Mouse (Mus musculus) forebrain, embryonic 11.5 days (tissue): Measurements from ENCODE around the gene Cacnb1. TPM values are rescaled to one million over a fixed set of nuclear protein-coding genes. Genes with fewer than 3 reads are reported as not detected.
A peak's percentile ranks its signal among the peaks of the same experiment; 100 is the strongest.

Experiments used
- ATAC-seq: fragments of 200-750 bp; cut with Nextera tagmentation; replicated peaks from 2 replicates; pipeline ENCODE4 v1.8.0; 2017; ENCODE audit warnings: moderate TSS enrichment; ENCODE audit not compliant: low FRiP score
- DNase-seq: peaks from one replicate; pipeline ENCODE4 v3.0.0-alpha.2; 2017; ENCODE audit warnings: low spot score
- H3K27ac ChIP-seq: fragments of 300-500 bp; sonication (generic); 2 replicates; pipeline ENCODE4 v1.5.1; 2014; ENCODE audit warnings: low read depth, low read length
- H3K27me3 ChIP-seq: fragments of 300-500 bp; sonication (generic); 2 replicates; pipeline ENCODE4 v1.6.1; 2014; ENCODE audit warnings: mild to moderate bottlenecking, low read length, mixed read lengths; ENCODE audit not compliant: control insufficient read depth, insufficient read depth
- H3K36me3 ChIP-seq: fragments of 300-500 bp; sonication (generic); 2 replicates; pipeline ENCODE4 v1.6.1; 2014; ENCODE audit warnings: mild to moderate bottlenecking, low read length, moderate library complexity, mixed read lengths; ENCODE audit not compliant: control insufficient read depth, insufficient read depth
- H3K4me1 ChIP-seq: fragments of 300-500 bp; sonication (generic); replicated peaks from 2 replicates; pipeline ENCODE4 v1.6.1; 2014; ENCODE audit warnings: low read length, mixed read lengths; ENCODE audit not compliant: control insufficient read depth, insufficient read depth
- H3K4me2 ChIP-seq: fragments of 300-500 bp; sonication (generic); 2 replicates; pipeline ENCODE4 v1.6.1; 2014; ENCODE audit warnings: low read depth, mild to moderate bottlenecking, low read length, moderate library complexity, mixed read lengths; ENCODE audit not compliant: severe bottlenecking
- H3K4me3 ChIP-seq: fragments of 300-500 bp; sonication (generic); 2 replicates; pipeline ENCODE4 v1.5.1; 2014; ENCODE audit warnings: low read depth, low read length
- H3K9ac ChIP-seq: fragments of 300-500 bp; sonication (generic); 2 replicates; pipeline ENCODE4 v1.6.1; 2014; ENCODE audit warnings: low read length
- H3K9me3 ChIP-seq: fragments of 300-500 bp; sonication (generic); 2 replicates; pipeline ENCODE4 v1.6.1; 2016; ENCODE audit warnings: low read length, mixed read lengths; ENCODE audit not compliant: control insufficient read depth
- WGBS: fragments of 180-500 bp; shearing (Covaris S2); extraction: QIAGEN DNeasy Blood & Tissue Kit; methylation state at CpG from one replicate; pipeline ENCODE4 v1.1.7; 2014; 5-methylcytosine and 5-hydroxymethylcytosine counted together
- polyA plus RNA-seq: library from polyadenylated mRNA; unstranded; fragments of >200 nt; fragmentation: Nextera tagmentation; extraction: Ambion mirVana; gene quantifications from 2 replicates; pipeline ENCODE4 v1.2.1, GENCODE M21; 2014

Cacnb1 gene
- polyA plus RNA-seq, 1 experiment from 2014 or later = 9.6 TPM

DNA sequence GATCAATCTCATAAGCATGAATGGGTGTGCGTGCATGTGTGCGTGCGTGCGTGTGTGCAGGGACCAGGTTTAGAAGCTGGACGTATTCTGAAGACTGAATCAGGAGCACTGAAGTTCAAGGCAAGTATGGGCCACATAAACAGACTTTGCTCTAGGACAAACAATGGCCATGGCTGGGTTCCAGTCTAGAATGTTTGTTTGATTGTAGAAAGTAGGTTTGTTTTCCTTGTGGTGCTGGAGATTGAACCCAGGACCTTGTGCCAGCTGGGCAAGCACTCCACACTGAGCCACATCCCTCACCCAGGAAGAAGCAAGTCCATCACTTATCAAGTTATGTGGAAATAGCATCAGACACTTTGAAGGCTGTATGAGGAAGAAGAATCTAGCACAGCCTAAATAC, 6.7 kb downstream of the Cacnb1 start:
- no peak overlapping the region for H3K4me3 ChIP-seq
- H3K9me3 ChIP-seq = no peaks in the 10 kb centered on the region
- ATAC-seq (no peak), DNase-seq (no peak)
- H3K9ac ChIP-seq = no peak overlapping the region
- H3K27ac ChIP-seq = no peak overlapping the region
- H3K4me2 ChIP-seq = no peak overlapping the region
- H3K36me3 ChIP-seq = no peaks in the 10 kb centered on the region
- H3K4me1 ChIP-seq = peaks cover 17% of the 10 kb centered on the region
- H3K27me3 ChIP-seq = no peaks in the 10 kb centered on the region
- 91% methylated on average over 5 of the region's 5 CpGs for WGBS

DNA sequence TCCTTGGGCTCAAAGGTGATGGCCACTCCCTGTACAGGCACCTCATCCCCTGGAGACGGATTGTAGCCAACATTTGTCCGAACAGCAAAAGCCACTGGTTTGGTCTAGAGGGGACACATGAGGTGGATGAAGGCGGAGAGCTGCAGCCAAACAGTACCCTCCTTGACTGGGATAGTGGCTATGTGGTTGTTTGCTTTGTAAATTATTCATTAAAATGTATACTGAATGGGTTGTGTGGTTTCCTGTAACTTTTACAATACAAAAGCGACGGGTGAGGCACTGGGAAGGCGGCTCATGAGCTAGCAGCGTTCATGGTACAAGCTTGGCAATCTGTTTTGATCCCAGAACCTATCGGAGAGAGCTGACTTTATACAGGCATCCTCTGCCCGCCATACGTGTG, 10.0 kb downstream of the Cacnb1 start:
- ATAC-seq (no peak), DNase-seq (no peak)
- Histone ChIP-seq H3K9me3 (no peaks in the 10 kb centered on the region), H3K27ac (no peak overlapping the region), H3K4me2 (no peak overlapping the region), H3K27me3 (no peaks in the 10 kb centered on the region), H3K36me3 (no peaks in the 10 kb centered on the region; the same call in 1 of the 2 replicates), H3K4me3 (no peak overlapping the region), H3K4me1 (no peaks in the 10 kb centered on the region), H3K9ac (no peak overlapping the region)
- WGBS = 85% methylated on average over 10 of the region's 10 CpGs

GRCm38 (mm10) chr11:98011716-98012115, 11.1 kb downstream of the Cacnb1 start:
- no peaks in the 10 kb centered on the region for H3K9me3 ChIP-seq
- H3K4me3 ChIP-seq = no peak overlapping the region
- no peak for ATAC-seq
- H3K27me3 ChIP-seq = no peaks in the 10 kb centered on the region
- no peak for DNase-seq
- H3K4me1 ChIP-seq = no peaks in the 10 kb centered on the region
- H3K4me2 ChIP-seq = no peak overlapping the region
- no peak overlapping the region for H3K9ac ChIP-seq
- H3K36me3 ChIP-seq = no peaks in the 10 kb centered on the region; the same call in 1 of the 2 replicates
- WGBS = 77% methylated on average over 9 of the region's 9 CpGs
- H3K27ac ChIP-seq = no peak overlapping the region

GRCm38 (mm10) chr11:98008087-98008486, 14.7 kb downstream of the Cacnb1 start:
- H3K4me3 ChIP-seq = no peak overlapping the region
- no peaks in the 10 kb centered on the region; the same call in 1 of the 2 replicates for H3K36me3 ChIP-seq
- H3K4me1 ChIP-seq = peaks cover 5% of the 10 kb centered on the region; the same call in 1 of the 2 replicates
- no peaks in the 10 kb centered on the region for H3K9me3 ChIP-seq
- no peak for ATAC-seq
- no peak overlapping the region for H3K9ac ChIP-seq
- H3K27me3 ChIP-seq = no peaks in the 10 kb centered on the region
- no peak overlapping the region for H3K4me2 ChIP-seq
- no peak overlapping the region for H3K27ac ChIP-seq
- 89% methylated on average over 11 of the region's 11 CpGs for WGBS
- DNase-seq = no peak

DNA sequence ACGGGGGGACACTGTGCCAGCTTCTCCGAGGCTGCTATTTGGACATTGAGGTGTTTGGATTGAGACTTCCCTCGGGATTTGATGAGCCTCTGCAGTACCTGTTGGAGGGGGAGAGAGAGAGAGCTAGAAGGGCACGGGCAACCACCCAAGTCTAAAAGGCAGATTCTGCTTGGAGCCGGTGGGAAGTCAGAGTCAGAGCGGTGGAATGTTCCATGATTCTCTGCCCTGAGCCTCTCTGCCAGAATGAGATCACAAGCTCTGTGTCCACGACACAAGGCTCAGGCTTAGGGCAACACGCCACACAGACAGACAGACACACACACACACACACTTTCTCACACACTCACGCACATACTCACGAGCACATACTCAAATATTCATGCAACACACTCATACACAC, 17.1 kb downstream of the Cacnb1 start:
- peaks cover 18% of the 10 kb centered on the region for H3K4me1 ChIP-seq
- no peaks in the 10 kb centered on the region for H3K9me3 ChIP-seq
- H3K4me3 ChIP-seq = no peak overlapping the region
- DNase-seq (no peak), ATAC-seq (no peak)
- H3K27ac ChIP-seq = no peak overlapping the region
- H3K4me2 ChIP-seq = no peak overlapping the region
- H3K27me3 ChIP-seq = peaks cover 4% of the 10 kb centered on the region
- WGBS = 85% methylated on average over 10 of the region's 10 CpGs
- no peaks in the 10 kb centered on the region; the same call in 1 of the 2 replicates for H3K36me3 ChIP-seq
- no peak overlapping the region for H3K9ac ChIP-seq

DNA sequence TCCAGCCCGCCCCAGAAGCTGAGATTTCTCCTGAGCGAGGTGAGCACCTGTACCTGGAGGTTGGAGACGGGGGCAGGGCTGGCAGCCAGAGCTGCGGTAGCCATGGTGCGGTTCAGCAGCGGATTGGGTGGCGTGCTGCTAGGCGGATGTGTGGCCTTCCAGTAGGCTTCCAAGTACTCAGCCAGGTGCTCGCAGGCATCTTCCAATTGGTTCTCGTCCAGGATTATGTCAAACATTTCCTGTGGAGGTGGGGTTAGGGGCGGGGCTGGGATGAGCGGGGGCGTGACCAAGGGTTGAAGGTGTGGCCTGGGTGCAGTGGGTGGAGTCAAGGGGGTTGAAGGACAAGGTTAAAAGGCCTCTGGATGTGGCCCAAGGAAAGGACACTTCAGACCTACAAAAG, 17.8 kb downstream of the Cacnb1 start:
- 41% methylated on average over 13 of the region's 13 CpGs for WGBS
- H3K9ac ChIP-seq = no peak overlapping the region
- H3K36me3 ChIP-seq = no peaks in the 10 kb centered on the region; the same call in 1 of the 2 replicates
- H3K4me1 ChIP-seq = peaks cover 18% of the 10 kb centered on the region
- no peaks in the 10 kb centered on the region for H3K9me3 ChIP-seq
- no peak overlapping the region for H3K4me2 ChIP-seq
- ATAC-seq = no peak
- peaks cover 4% of the 10 kb centered on the region for H3K27me3 ChIP-seq
- H3K4me3 ChIP-seq = no peak overlapping the region
- H3K27ac ChIP-seq = no peak overlapping the region
- no peak for DNase-seq

DNA sequence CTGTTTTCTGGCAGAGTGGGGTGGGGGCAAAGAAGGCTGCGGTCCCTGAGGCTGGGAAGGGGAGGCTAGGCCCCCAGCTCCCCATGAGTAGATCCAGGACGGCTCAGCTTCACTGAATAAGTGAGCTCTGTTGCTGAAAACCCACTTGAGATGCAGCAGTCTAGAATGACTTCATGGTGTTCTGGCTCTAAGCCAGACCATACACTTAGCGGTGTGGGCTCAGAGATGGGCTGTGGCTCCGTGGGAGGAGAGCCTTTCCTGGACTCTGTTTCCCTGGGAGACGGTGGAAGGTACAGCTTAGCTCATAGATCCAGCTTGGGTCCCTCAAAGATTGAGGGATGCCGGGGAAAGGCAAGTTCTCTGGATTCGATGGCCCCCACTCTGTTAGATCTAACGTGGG, 18.7 kb downstream of the Cacnb1 start:
- Histone ChIP-seq H3K4me2 (no peak overlapping the region), H3K4me1 (peaks cover 18% of the 10 kb centered on the region), H3K27ac (no peak overlapping the region), H3K9ac (no peak overlapping the region), H3K9me3 (no peaks in the 10 kb centered on the region), H3K36me3 (no peaks in the 10 kb centered on the region; the same call in 1 of the 2 replicates), H3K4me3 (no peak overlapping the region), H3K27me3 (peaks cover 4% of the 10 kb centered on the region)
- ATAC-seq (no peak), DNase-seq (no peak)
- WGBS = 85% methylated on average over 8 of the region's 8 CpGs

- no peaks in the 10 kb centered on the region; the same call in 1 of the 2 replicates for H3K36me3 ChIP-seq
- H3K27ac ChIP-seq = no peak overlapping the region
- peak overlapping the region; percentile 6; the same call in 1 of the 2 replicates for H3K9ac ChIP-seq
- DNase-seq = peak; percentile 75
- WGBS = 32% methylated on average over 17 of the region's 17 CpGs
- peaks cover 4% of the 10 kb centered on the region for H3K27me3 ChIP-seq
- H3K4me3 ChIP-seq = 0 out of 2 replicates have a peak overlapping the region, but pooled peaks have one; percentile 3
- no peaks in the 10 kb centered on the region for H3K9me3 ChIP-seq
- peak; percentile 55; the same call in 1 of the 2 replicates for ATAC-seq
- H3K4me1 ChIP-seq = peaks cover 18% of the 10 kb centered on the region
- H3K4me2 ChIP-seq = peak overlapping the region; percentile 31; the same call in 1 of the 2 replicates
These were observed 19.6 kb downstream of the Cacnb1 start for GRCm38 (mm10) chr11:98003171-98003671.

DNA sequence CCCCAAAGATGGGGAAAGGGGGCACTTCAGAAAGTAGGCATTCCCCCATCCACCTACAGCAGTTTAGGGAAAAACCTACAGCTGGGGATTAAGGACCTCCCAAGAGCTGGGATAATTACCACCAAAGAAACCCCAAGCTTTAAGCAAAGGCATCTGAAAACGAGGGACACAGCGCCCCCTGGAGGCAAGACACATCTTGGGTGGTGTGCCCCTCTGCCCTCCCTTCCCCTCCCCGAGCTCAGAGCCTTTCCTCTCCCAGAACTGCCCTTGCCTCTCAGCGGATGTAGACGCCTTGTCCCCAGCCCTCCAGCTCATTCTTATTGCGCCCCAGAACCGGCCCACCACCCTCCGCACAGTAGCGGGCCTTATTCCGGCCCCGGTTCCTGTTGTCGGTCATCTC, 20.2 kb downstream of the Cacnb1 start:
- DNase-seq (peak; percentile 92), ATAC-seq (no peak; the same call in 1 of the 2 replicates)
- Histone ChIP-seq H3K9ac (peak overlapping the region; percentile 6; the same call in 1 of the 2 replicates), H3K27me3 (peaks cover 4% of the 10 kb centered on the region), H3K9me3 (no peaks in the 10 kb centered on the region), H3K4me3 (0 out of 2 replicates have a peak overlapping the region, but pooled peaks have one; percentile 3), H3K27ac (no peak overlapping the region), H3K4me1 (peaks cover 18% of the 10 kb centered on the region), H3K36me3 (no peaks in the 10 kb centered on the region; the same call in 1 of the 2 replicates), H3K4me2 (peak overlapping the region; percentile 31; the same call in 1 of the 2 replicates)
- 7% methylated on average over 12 of the region's 12 CpGs for WGBS
